Mouse (Mus musculus): ENCODE measurements around the gene Arhgef15. TPM values are rescaled to one million over a fixed set of nuclear protein-coding genes. Genes with fewer than 3 reads are reported as not detected.

Arhgef15 gene
- total RNA-seq (2023), result not detected

DNA sequence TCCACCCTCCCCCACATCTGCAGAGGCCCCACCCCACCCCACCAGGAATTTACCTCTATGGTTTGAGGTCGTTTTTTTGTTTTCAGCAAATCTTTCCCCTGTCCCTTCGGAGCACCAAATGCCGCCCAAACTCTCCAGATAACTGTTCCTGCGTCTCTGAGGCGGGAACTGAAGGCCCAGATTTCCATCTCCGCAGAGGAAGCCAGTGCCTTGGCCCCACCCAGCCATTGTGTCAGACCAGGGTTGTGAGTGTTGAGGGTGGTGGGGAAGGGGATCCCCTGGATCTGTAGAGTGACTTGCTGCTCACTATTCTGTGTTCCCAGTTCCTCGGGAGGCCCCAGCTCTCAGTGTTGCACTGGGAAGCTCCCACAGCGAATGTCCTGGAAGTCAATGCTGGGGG, at the start of gene Arhgef15:
Gene Arhgef15 (minus strand): TSS at position 173 of the 400 bp plus-strand sequence.

DNA sequence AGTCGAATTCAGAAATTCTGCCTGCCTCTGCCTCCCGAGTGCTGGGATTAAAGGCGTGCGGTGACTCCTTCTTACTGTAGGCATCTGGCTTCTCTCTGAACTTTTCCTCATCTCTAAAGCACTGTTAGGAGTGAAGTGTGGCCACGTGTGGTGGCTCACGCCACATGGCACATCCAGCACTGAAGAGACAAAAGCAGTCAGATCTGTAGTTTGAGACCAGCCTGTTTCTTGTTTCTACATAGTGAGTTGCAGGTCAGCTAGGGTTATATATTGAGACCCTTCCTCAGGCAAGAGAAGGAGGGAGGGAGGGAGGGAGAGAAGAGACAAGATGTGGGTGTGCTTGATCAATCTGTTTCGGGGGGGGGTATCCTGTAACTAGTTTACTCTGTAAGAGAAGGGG, 17.8 kb upstream of the Arhgef15 start, which contains the start of gene Rangrf:
Gene Rangrf (minus strand): TSS at position 101 of the 400 bp plus-strand sequence.

DNA sequence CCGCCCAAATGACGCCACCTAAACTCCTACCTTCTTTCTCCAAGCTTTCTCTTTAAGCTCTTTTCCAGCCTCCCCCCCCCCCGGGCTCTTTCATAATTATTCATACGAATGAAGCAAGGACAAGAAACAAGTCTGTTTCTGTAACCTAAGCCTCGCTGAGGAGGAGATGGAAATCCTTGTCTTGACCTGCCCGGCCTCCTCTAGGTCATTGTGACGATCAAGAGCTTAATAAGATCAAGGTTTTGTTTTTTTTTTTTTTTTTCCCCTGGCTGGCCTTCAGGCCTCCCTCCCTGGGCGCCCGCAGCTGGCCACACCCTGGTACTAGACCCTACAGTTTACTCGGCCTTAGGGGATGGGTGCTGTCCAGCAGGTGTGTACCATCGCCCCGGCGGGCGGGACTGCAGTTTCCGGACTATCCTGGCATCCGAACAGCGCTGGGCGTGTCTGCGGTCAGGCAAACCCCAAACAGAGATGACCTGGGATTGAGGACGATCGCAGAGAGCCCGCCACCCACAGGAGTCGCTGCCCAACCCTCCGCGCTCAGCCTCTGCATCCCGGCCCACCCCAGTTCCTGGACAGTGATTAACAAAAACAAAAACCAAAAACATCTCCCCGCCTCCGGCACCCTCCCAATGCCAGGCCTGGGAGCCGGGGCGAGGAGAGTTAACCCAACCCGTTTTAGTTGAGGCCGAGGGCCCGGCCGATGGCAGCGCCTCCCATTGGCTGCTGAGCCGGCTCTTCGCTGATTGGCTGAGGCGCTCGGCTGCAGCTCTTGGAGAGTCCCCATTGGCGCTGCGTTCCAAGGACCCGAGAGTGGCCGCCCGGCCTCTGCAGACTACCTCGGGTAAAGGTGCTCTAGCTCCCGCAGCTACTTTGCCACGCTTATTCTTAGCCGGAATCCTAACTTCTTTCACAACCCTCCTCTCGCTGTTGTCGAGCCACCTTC, 10.3 kb upstream of the Arhgef15 start, which contains the start of gene Slc25a35:
Gene Slc25a35 (plus strand): TSS at position 795 of the 946 bp plus-strand sequence.

DNA sequence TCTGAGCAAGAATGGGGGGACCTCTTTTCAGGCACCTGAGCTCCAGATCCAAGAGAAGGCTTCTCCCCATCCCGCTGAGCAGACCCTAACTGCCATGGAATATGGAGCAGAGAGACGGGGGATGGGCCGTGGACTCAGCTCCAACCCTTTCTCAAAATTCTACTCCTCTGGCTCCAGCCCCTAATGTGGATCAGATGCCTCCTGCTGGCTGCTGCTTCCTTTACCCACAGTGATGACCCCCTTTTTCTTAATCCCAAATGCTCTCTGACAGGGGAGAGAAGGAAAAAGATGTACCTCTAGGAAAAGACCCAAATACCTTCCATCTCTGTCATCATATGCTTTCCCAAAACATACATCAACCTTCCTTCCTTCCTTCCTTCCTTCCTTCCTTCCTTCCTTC, 30.3 kb downstream of the Arhgef15 start, which contains the start of gene Odf4:
Gene Odf4 (minus strand): TSS at position 101 of the 400 bp plus-strand sequence.

DNA sequence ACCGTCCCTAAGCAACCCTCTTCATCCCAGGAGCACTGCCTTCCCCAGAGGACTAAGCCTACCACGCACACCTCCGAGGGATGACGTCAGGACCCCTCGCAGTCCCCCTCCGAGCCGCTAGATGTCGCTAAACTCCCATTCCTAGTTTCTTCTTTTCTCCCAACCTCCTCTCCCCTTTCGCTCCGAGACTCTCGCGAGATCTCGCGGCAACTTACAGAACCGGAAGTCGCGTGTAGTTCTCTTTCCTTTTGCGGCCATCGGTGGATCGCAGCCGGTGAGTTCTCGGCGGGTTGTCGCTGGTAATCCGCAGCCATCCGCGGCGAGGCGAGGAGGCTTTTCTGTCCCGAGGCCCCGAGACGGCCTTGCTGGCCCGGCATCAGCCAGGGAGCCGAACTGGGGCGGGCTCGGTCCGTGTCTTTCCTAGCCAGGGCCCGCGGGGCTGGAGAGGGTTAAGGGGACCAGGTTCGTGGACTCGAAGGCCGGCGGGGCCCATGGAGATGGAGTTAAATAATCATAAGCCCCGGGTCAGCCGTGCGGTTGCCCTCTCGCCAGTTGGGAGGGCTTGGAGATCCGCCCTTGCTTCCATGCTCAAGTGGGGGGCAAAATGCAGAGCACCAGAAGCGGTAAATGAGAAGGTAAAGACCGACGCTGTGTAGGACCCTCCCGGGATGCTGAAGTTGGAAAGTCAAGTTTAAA, 55.8 kb downstream of the Arhgef15 start, which contains the start of gene Rpl26:
Gene Rpl26 (plus strand): TSS at position 233 of the 696 bp plus-strand sequence.

Other genes with a start within 250 kb of the Arhgef15 start
- 10 to 100 TPM; 61.2 to 70.3 TPM for gene Ndel1, start 85.6 kb downstream of the Arhgef15 start, total RNA-seq (2023)
- gene Rnf222, start 68.9 kb downstream of the Arhgef15 start, total RNA-seq (2023), result not detected
- 1,000 to 10,000 TPM; 3,013 to 3,032 TPM for gene Rpl26, start 55.9 kb downstream of the Arhgef15 start, total RNA-seq (2023)
- not detected for gene Odf4, start 30.4 kb downstream of the Arhgef15 start, total RNA-seq (2023)
- 1 to 10 TPM; 3.4 to 5.1 TPM for gene Slc25a35, start 10.7 kb upstream of the Arhgef15 start, total RNA-seq (2023)
- gene Rangrf, start 17.7 kb upstream of the Arhgef15 start, total RNA-seq (2023), result 10 to 100 TPM; 12.2 to 17.5 TPM
- 10 to 100 TPM; 22.5 to 32.2 TPM for gene Pfas, start 51.0 kb upstream of the Arhgef15 start, total RNA-seq (2023)
- gene Ctc1, start 58.4 kb upstream of the Arhgef15 start, total RNA-seq (2023), result 10 to 100 TPM; 22.0 to 24.7 TPM
- gene Aurkb, start 88.2 kb upstream of the Arhgef15 start, total RNA-seq (2023), result 1 to 10 TPM; 1.8 to 6.1 TPM
- 10 to 100 TPM in 1 of 2 experiments, 1 to 10 TPM in 1; 9.0 to 12.8 TPM for gene Borcs6, start 102.2 kb upstream of the Arhgef15 start, total RNA-seq (2023)
- gene Tmem107, start 113.3 kb upstream of the Arhgef15 start, total RNA-seq (2023), result 1 to 10 TPM in 1 of 2 experiments, under 1 TPM in 1; 0.82 to 2.4 TPM
- 100 to 1,000 TPM; 396 to 405 TPM for gene Vamp2, start 131.0 kb upstream of the Arhgef15 start, total RNA-seq (2023)
- gene Per1, start 137.7 kb upstream of the Arhgef15 start, total RNA-seq (2023), result 100 to 1,000 TPM; 279 to 361 TPM
- not detected for gene Hes7, start 162.9 kb upstream of the Arhgef15 start, total RNA-seq (2023)
- gene 9130213A22Rik, start 165.1 kb upstream of the Arhgef15 start, total RNA-seq (2023), result not detected
- gene Aloxe3, start 168.4 kb upstream of the Arhgef15 start, total RNA-seq (2023), result under 1 TPM; 0.30 to 0.55 TPM
- gene Alox12b, start 199.5 kb upstream of the Arhgef15 start, total RNA-seq (2023), result not detected
- 1 to 10 TPM; 1.2 to 1.6 TPM for gene Alox8, start 240.4 kb upstream of the Arhgef15 start, total RNA-seq (2023)